Mouse (Mus musculus): ENCODE measurements around the gene Flywch2. TPM values are rescaled to one million over a fixed set of nuclear protein-coding genes. Genes with fewer than 3 reads are reported as not detected.

The Flywch2 gene
- polyA plus RNA-seq, 1 experiment from 2014 or later, result 48.1 TPM

GRCm38 (mm10) chr17:23745301-23746251 lies 40.3 kb downstream of the Flywch2 start, which contains the start of gene Kremen2:
Gene Kremen2, minus strand, starts transcription at chr17:23745833.
- H3K27ac ChIP-seq, result no peak within 1 kb of the TSS
- H3K9me3 ChIP-seq (replicated peaks), result no peaks in the 10 kb centered on the region
- peak within 1 kb of the TSS; percentile 39; the same call in 1 of the 2 replicates for H3K9ac ChIP-seq
- H3K27me3 ChIP-seq, result peaks cover 74% of the 10 kb centered on the region
- peak within 1 kb of the TSS; percentile 31 for H3K4me3 ChIP-seq
- under 1% methylated on average over 39 of the region's 45 CpGs for WGBS
- H3K4me2 ChIP-seq (replicated peaks), result peak within 1 kb of the TSS; percentile 65
- H3K4me1 ChIP-seq, result peaks cover 30% of the 10 kb centered on the region
- ATAC-seq (ENCODE audit: low FRiP score), result no peak
- H3K36me3 ChIP-seq, result no peaks in the 10 kb centered on the region

- Histone ChIP-seq H3K4me1 (peaks cover 32% of the 10 kb centered on the region), H3K4me3 (no peak overlapping the region), H3K9ac (no peak overlapping the region), H3K9me3 (replicated peaks) (no peaks in the 10 kb centered on the region), H3K27me3 (peaks cover 77% of the 10 kb centered on the region), H3K36me3 (no peaks in the 10 kb centered on the region), H3K4me2 (replicated peaks) (0 out of 2 replicates have a peak overlapping the region, but pooled peaks have one; percentile 65), H3K27ac (no peak overlapping the region)
- WGBS, result 3% methylated on average over 14 of the region's 14 CpGs
- ATAC-seq (ENCODE audit: low FRiP score), result no peak
Observed at GRCm38 (mm10) chr17:23744651-23745050, 41.2 kb downstream of the Flywch2 start.

DNA sequence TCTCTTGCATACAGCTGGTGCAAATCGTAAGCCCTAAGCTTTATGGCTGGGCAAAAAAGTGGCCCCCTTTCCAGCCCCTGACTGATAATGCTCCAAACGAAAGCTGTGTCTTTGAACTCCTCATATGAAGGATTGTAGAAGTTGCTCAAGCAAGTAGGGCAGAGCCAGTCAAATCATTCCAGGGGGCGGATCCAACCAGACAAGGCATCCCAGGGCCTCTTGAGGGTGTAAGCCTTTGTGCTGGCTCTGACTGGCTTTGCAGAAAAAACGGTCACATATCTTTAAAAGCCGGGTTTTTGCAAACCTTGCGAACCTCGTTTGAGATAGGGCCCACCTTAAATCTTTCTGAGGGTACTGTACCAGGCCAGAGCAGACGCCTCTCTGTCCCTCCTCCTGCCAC lies 41.8 kb downstream of the Flywch2 start:
- no peak overlapping the region for H3K27ac ChIP-seq

GRCm38 (mm10) chr17:23742941-23743340 lies 42.9 kb downstream of the Flywch2 start:
- Histone ChIP-seq H3K4me3 (no peak overlapping the region), H3K4me2 (replicated peaks) (no peak overlapping the region), H3K4me1 (peaks cover 43% of the 10 kb centered on the region), H3K36me3 (0 out of 2 replicates have a peak, but pooled peaks cover under 1% of the 10 kb centered on the region), H3K9ac (no peak overlapping the region), H3K27me3 (peaks cover 78% of the 10 kb centered on the region), H3K9me3 (replicated peaks) (no peaks in the 10 kb centered on the region), H3K27ac (no peak overlapping the region)
- 63% methylated on average over 12 of the region's 12 CpGs for WGBS
- no peak for ATAC-seq (ENCODE audit: low FRiP score)

More for the DNA sequence above, 41.8 kb downstream of the Flywch2 start:
- Histone ChIP-seq H3K4me1 (peaks cover 37% of the 10 kb centered on the region), H3K9me3 (replicated peaks) (no peaks in the 10 kb centered on the region), H3K36me3 (no peaks in the 10 kb centered on the region), H3K27me3 (peaks cover 79% of the 10 kb centered on the region), H3K9ac (no peak overlapping the region), H3K4me3 (no peak overlapping the region), H3K4me2 (replicated peaks) (no peak overlapping the region)
- ATAC-seq (ENCODE audit: low FRiP score), result no peak
- 18% methylated on average over 8 of the region's 8 CpGs for WGBS

DNA sequence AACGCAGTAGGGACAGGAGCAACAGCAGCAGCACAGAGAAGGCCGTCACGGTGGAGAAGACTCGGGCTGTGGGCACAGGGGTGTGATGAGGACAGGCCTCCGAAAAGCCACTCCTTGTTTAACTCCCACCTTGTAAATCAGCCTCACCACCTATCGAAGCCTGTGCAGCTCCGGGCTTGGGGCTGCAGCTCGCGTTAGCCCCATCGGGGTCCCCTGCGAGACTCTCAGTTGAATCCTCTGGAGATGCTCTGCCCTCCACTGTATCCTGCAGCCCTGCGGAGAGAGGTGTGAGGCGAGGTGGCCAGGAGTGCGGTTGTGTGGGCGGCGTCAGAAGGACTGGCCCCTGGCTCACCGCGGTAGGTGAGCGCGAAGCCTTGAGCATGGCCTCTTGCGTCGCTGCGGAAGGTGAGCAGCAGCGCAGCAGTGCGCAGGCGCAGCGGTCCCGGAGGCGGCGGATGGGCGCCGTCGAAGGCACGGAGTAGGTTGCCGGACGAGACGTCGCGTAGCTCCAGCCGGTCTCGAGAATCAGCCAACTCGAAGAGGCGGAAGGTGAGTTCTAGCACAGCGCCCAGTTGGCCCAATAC lies 43.6 kb downstream of the Flywch2 start:
- Histone ChIP-seq H3K27me3 (peaks cover 77% of the 10 kb centered on the region), H3K9me3 (replicated peaks) (no peaks in the 10 kb centered on the region), H3K4me1 (peaks cover 47% of the 10 kb centered on the region), H3K36me3 (peaks cover 7% of the 10 kb centered on the region; the same call in 1 of the 2 replicates), H3K4me3 (peak overlapping the region; percentile 15), H3K27ac (no peak overlapping the region), H3K9ac (peak overlapping the region; percentile 27; the same call in 1 of the 2 replicates), H3K4me2 (replicated peaks) (peak overlapping the region; percentile 44)
- 8% methylated on average over 44 of the region's 44 CpGs for WGBS
- no peak for ATAC-seq (ENCODE audit: low FRiP score)

GRCm38 (mm10) chr17:23741359-23742209 lies 44.3 kb downstream of the Flywch2 start:
- H3K27ac ChIP-seq, result no peak overlapping the region
- H3K4me3 ChIP-seq, result peak overlapping the region; percentile 15; the same call in 1 of the 2 replicates
- WGBS, result 45% methylated on average over 38 of the region's 38 CpGs
- H3K36me3 ChIP-seq, result peaks cover 14% of the 10 kb centered on the region
- no peaks in the 10 kb centered on the region for H3K9me3 ChIP-seq (replicated peaks)
- ATAC-seq (ENCODE audit: low FRiP score), result no peak
- peak overlapping the region; percentile 44; the same call in 1 of the 2 replicates for H3K4me2 ChIP-seq (replicated peaks)
- H3K27me3 ChIP-seq, result peaks cover 71% of the 10 kb centered on the region
- no peak overlapping the region for H3K9ac ChIP-seq
- H3K4me1 ChIP-seq, result peaks cover 47% of the 10 kb centered on the region

DNA sequence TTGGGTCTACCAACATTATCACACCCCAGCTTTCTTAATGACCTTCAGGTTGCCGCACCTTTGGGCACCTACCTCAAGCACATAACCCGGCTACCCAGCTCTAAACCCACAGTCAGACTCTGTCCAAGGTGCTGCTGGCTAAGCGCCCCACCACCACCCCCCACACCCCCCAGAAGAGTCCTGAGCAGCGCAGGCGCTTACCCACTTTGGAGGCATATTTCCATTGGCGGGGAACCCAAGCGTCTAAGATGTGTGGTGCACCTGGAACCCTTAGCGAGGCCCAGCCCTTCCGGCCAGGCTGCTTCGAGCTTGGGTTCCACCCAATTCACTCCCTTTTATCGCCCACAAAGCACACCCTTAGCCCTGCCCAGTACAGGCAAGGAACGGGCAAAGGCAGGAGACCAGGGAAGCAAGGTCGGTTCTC lies 45.3 kb downstream of the Flywch2 start, which contains the start of gene Paqr4:
Gene Paqr4, minus strand, starts transcription at position 270 of the 424 bp plus-strand sequence.
- H3K4me2 ChIP-seq (replicated peaks), result peak within 1 kb of the TSS; percentile 93
- 8% methylated on average over 13 of the region's 13 CpGs for WGBS
- H3K4me3 ChIP-seq, result peak within 1 kb of the TSS; percentile 65
- peak within 1 kb of the TSS; percentile 81 for H3K27ac ChIP-seq
- H3K9ac ChIP-seq, result peak within 1 kb of the TSS; percentile 80
- peaks cover 38% of the 10 kb centered on the region for H3K4me1 ChIP-seq
- ATAC-seq (ENCODE audit: low FRiP score), result no peak; the same call in 1 of the 2 replicates
- H3K9me3 ChIP-seq (replicated peaks), result no peaks in the 10 kb centered on the region
- peaks cover 20% of the 10 kb centered on the region for H3K36me3 ChIP-seq
- H3K27me3 ChIP-seq, result peaks cover 61% of the 10 kb centered on the region

- H3K4me3 ChIP-seq, result peak overlapping the region; percentile 65
- H3K4me1 ChIP-seq, result peaks cover 34% of the 10 kb centered on the region
- H3K27ac ChIP-seq, result peak overlapping the region; percentile 81
- peak overlapping the region; percentile 80 for H3K9ac ChIP-seq
- H3K36me3 ChIP-seq, result peaks cover 24% of the 10 kb centered on the region
- no peaks in the 10 kb centered on the region for H3K9me3 ChIP-seq (replicated peaks)
- peaks cover 57% of the 10 kb centered on the region for H3K27me3 ChIP-seq
- peak overlapping the region; percentile 93 for H3K4me2 ChIP-seq (replicated peaks)
- peak; percentile 83 for ATAC-seq (ENCODE audit: low FRiP score)
- under 1% methylated on average over 42 of the region's 46 CpGs for WGBS
Observed at GRCm38 (mm10) chr17:23740136-23740584, 45.7 kb downstream of the Flywch2 start.

GRCm38 (mm10) chr17:23739202-23740135 lies 46.4 kb downstream of the Flywch2 start:
- Histone ChIP-seq H3K4me1 (peaks cover 31% of the 10 kb centered on the region), H3K4me2 (replicated peaks) (peak overlapping the region; percentile 93), H3K9me3 (replicated peaks) (no peaks in the 10 kb centered on the region), H3K36me3 (peaks cover 30% of the 10 kb centered on the region), H3K27me3 (peaks cover 50% of the 10 kb centered on the region), H3K4me3 (peak overlapping the region; percentile 65), H3K9ac (peak overlapping the region; percentile 80), H3K27ac (peak overlapping the region; percentile 81)
- WGBS, result under 1% methylated on average over 48 of the region's 48 CpGs
- ATAC-seq (ENCODE audit: low FRiP score), result peak; percentile 35

- peaks cover 31% of the 10 kb centered on the region for H3K4me1 ChIP-seq
- H3K27ac ChIP-seq, result peak overlapping the region; percentile 81; the same call in 1 of the 2 replicates
- peaks cover 35% of the 10 kb centered on the region for H3K36me3 ChIP-seq
- H3K9me3 ChIP-seq (replicated peaks), result no peaks in the 10 kb centered on the region
- H3K27me3 ChIP-seq, result peaks cover 43% of the 10 kb centered on the region
- peak overlapping the region; percentile 65 for H3K4me3 ChIP-seq
- no peak for ATAC-seq (ENCODE audit: low FRiP score)
- peak overlapping the region; percentile 93 for H3K4me2 ChIP-seq (replicated peaks)
- WGBS, result 24% methylated on average over 2 of the region's 2 CpGs
- peak overlapping the region; percentile 80 for H3K9ac ChIP-seq
Observed at GRCm38 (mm10) chr17:23738836-23739201, 47.1 kb downstream of the Flywch2 start.

All from hindbrain, embryonic 12.5 days (tissue).